Mouse (Mus musculus): ENCODE measurements around the gene Lrrc4c. TPM values are rescaled to one million over a fixed set of nuclear protein-coding genes. Genes with fewer than 3 reads are reported as not detected.
A peak's percentile ranks its signal among the peaks of the same experiment; 100 is the strongest.

The Lrrc4c gene
- 7.6 and 7.8 TPM in 2 replicates for polyA plus RNA-seq (2014; fragmentation: Nextera tagmentation; extraction: Ambion mirVana)

GRCm38 (mm10) chr2:96317387-96318299 lies at the start of gene Lrrc4c:
Gene Lrrc4c (plus strand): TSS chr2:96318169.
- H3K4me2 ChIP-seq (replicated peaks; ENCODE audit: low read depth, low read length), result peak within 1 kb of the TSS; percentile 40
- H3K27ac ChIP-seq (ENCODE audit: low read length), result no peak within 1 kb of the TSS
- no peaks in the 10 kb centered on the region for H3K27me3 ChIP-seq (ENCODE audit: control insufficient read depth, insufficient read depth, low read length)
- WGBS, result 8% methylated on average over 18 of the region's 18 CpGs
- H3K4me1 ChIP-seq (ENCODE audit: control insufficient read depth, insufficient read depth, low read length), result no peaks in the 10 kb centered on the region
- ATAC-seq (ENCODE audit: insufficient number of reproducible peaks, insufficient read depth, low FRiP score, low read depth), result 0 out of 2 replicates have a peak, but pooled peaks have one; percentile 18
- no peaks in the 10 kb centered on the region for H3K36me3 ChIP-seq (ENCODE audit: control insufficient read depth, insufficient read depth, low read length)
- H3K4me3 ChIP-seq (ENCODE audit: low read depth, low read length), result peak within 1 kb of the TSS; percentile 17
- H3K9ac ChIP-seq (replicated peaks; ENCODE audit: low read depth, low read length), result no peak within 1 kb of the TSS
- no peaks in the 10 kb centered on the region for H3K9me3 ChIP-seq (ENCODE audit: control insufficient read depth, low read depth, low read length)

GRCm38 (mm10) chr2:96275061-96275460 lies 42.9 kb upstream of the Lrrc4c start:
- no peaks in the 10 kb centered on the region for H3K27me3 ChIP-seq (ENCODE audit: control insufficient read depth, insufficient read depth, low read length)
- H3K27ac ChIP-seq (ENCODE audit: low read length), result no peak overlapping the region
- no peak overlapping the region for H3K4me2 ChIP-seq (replicated peaks; ENCODE audit: low read depth, low read length)
- no peaks in the 10 kb centered on the region for H3K36me3 ChIP-seq (ENCODE audit: control insufficient read depth, insufficient read depth, low read length)
- no peak for ATAC-seq (ENCODE audit: insufficient number of reproducible peaks, insufficient read depth, low FRiP score, low read depth)
- no peaks in the 10 kb centered on the region for H3K9me3 ChIP-seq (ENCODE audit: control insufficient read depth, low read depth, low read length)
- WGBS, result 49% methylated on average over 1 of the region's 1 CpGs
- no peak overlapping the region for H3K4me3 ChIP-seq (ENCODE audit: low read depth, low read length)
- H3K9ac ChIP-seq (replicated peaks; ENCODE audit: low read depth, low read length), result no peak overlapping the region
- H3K4me1 ChIP-seq (ENCODE audit: control insufficient read depth, insufficient read depth, low read length), result no peaks in the 10 kb centered on the region

- H3K4me2 ChIP-seq (replicated peaks; ENCODE audit: low read depth, low read length), result no peak overlapping the region
Observed at GRCm38 (mm10) chr2:96282926-96283325, 35.0 kb upstream of the Lrrc4c start.

DNA sequence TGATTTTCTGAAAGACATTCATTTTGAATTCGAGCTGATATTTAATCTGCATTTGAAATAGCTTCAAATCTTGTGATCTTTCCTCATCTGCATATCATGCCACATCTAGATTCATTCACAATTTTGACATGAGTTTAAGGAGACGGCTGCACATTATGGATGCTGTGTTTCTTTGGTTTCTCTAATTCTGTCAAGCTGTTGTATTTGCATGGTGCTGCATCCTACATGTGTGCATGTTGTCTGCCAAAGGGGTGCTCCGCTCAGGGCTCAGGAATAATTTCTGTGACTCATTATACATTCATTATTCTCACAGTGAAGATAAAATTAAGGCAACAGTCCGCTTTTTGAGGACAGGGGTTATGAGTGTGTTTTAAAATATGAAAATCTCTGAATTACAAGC lies 30.5 kb upstream of the Lrrc4c start:
- no peak overlapping the region for H3K9ac ChIP-seq (replicated peaks; ENCODE audit: low read depth, low read length)
- no peak overlapping the region for H3K4me2 ChIP-seq (replicated peaks; ENCODE audit: low read depth, low read length)
- 75% methylated on average over 4 of the region's 4 CpGs for WGBS

More at GRCm38 (mm10) chr2:96282926-96283325, 35.0 kb upstream of the Lrrc4c start:
- H3K27ac ChIP-seq (ENCODE audit: low read length), result no peak overlapping the region
- no peaks in the 10 kb centered on the region for H3K36me3 ChIP-seq (ENCODE audit: control insufficient read depth, insufficient read depth, low read length)
- H3K4me3 ChIP-seq (ENCODE audit: low read depth, low read length), result no peak overlapping the region
- H3K4me1 ChIP-seq (ENCODE audit: control insufficient read depth, insufficient read depth, low read length), result no peaks in the 10 kb centered on the region
- no peak for ATAC-seq (ENCODE audit: insufficient number of reproducible peaks, insufficient read depth, low FRiP score, low read depth)
- H3K9me3 ChIP-seq (ENCODE audit: control insufficient read depth, low read depth, low read length), result no peaks in the 10 kb centered on the region
- no peak overlapping the region for H3K9ac ChIP-seq (replicated peaks; ENCODE audit: low read depth, low read length)
- WGBS, result 81% methylated on average over 5 of the region's 5 CpGs
- no peaks in the 10 kb centered on the region for H3K27me3 ChIP-seq (ENCODE audit: control insufficient read depth, insufficient read depth, low read length)

DNA sequence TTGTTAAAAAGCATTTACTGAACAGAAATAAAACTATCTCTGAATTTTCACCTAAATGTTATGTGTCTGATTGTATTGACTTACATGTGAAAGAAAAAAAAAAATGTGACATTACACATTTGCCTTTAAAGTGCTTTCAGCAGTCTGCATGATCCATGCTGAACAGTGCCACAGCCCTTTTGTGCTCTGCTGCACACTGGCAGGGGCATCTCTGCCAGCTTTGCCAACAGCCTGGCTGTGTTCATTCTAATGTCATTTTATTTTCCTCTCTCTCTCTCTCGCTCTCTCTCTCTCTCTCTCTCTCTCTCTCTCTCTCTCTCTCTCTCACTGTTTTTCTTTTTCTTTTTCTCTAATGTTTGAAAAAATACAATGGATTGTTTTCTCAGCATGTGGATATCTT lies 27.4 kb upstream of the Lrrc4c start:
- no peak overlapping the region for H3K4me2 ChIP-seq (replicated peaks; ENCODE audit: low read depth, low read length)
- no peak for ATAC-seq (ENCODE audit: insufficient number of reproducible peaks, insufficient read depth, low FRiP score, low read depth)
- no peaks in the 10 kb centered on the region for H3K9me3 ChIP-seq (ENCODE audit: control insufficient read depth, low read depth, low read length)
- H3K4me3 ChIP-seq (ENCODE audit: low read depth, low read length), result no peak overlapping the region
- no peak overlapping the region for H3K9ac ChIP-seq (replicated peaks; ENCODE audit: low read depth, low read length)
- H3K27ac ChIP-seq (ENCODE audit: low read length), result no peak overlapping the region
- H3K27me3 ChIP-seq (ENCODE audit: control insufficient read depth, insufficient read depth, low read length), result no peaks in the 10 kb centered on the region
- no peaks in the 10 kb centered on the region for H3K36me3 ChIP-seq (ENCODE audit: control insufficient read depth, insufficient read depth, low read length)
- H3K4me1 ChIP-seq (ENCODE audit: control insufficient read depth, insufficient read depth, low read length), result no peaks in the 10 kb centered on the region
- 90% methylated on average over 1 of the region's 1 CpGs for WGBS

More for the DNA sequence above, 30.5 kb upstream of the Lrrc4c start:
- H3K4me1 ChIP-seq (ENCODE audit: control insufficient read depth, insufficient read depth, low read length), result no peaks in the 10 kb centered on the region
- H3K27me3 ChIP-seq (ENCODE audit: control insufficient read depth, insufficient read depth, low read length), result no peaks in the 10 kb centered on the region
- H3K4me3 ChIP-seq (ENCODE audit: low read depth, low read length), result no peak overlapping the region
- no peaks in the 10 kb centered on the region for H3K36me3 ChIP-seq (ENCODE audit: control insufficient read depth, insufficient read depth, low read length)
- no peaks in the 10 kb centered on the region for H3K9me3 ChIP-seq (ENCODE audit: control insufficient read depth, low read depth, low read length)
- H3K27ac ChIP-seq (ENCODE audit: low read length), result no peak overlapping the region
- ATAC-seq (ENCODE audit: insufficient number of reproducible peaks, insufficient read depth, low FRiP score, low read depth), result no peak

DNA sequence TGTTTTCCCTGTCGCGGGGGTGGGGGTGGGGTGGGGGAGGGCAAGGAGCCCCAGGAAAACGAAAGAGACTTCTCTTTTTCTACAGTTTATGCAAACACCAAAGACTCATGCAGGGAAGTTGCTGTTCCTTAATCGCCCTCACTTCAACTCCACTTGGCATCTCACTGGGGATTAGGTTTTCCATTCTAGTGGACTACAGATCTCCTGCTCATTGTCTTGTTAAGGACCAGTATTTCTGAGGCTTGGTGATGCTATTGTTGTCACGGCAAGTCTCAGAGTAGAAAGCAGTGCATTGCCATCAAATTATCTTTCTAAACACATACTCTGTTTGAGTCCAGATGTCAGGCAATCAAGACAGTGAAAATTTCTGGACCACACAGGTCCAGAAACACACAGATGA lies 2.9 kb upstream of the Lrrc4c start:
- no peak for ATAC-seq (ENCODE audit: insufficient number of reproducible peaks, insufficient read depth, low FRiP score, low read depth)
- Histone ChIP-seq H3K36me3 (ENCODE audit: control insufficient read depth, insufficient read depth, low read length) (no peaks in the 10 kb centered on the region), H3K9ac (replicated peaks; ENCODE audit: low read depth, low read length) (no peak overlapping the region), H3K27me3 (ENCODE audit: control insufficient read depth, insufficient read depth, low read length) (no peaks in the 10 kb centered on the region), H3K9me3 (ENCODE audit: control insufficient read depth, low read depth, low read length) (no peaks in the 10 kb centered on the region), H3K4me1 (ENCODE audit: control insufficient read depth, insufficient read depth, low read length) (no peaks in the 10 kb centered on the region), H3K4me3 (ENCODE audit: low read depth, low read length) (no peak overlapping the region), H3K4me2 (replicated peaks; ENCODE audit: low read depth, low read length) (no peak overlapping the region), H3K27ac (ENCODE audit: low read length) (no peak overlapping the region)
- 19% methylated on average over 5 of the region's 5 CpGs for WGBS

GRCm38 (mm10) chr2:96316531-96316930 lies 1.4 kb upstream of the Lrrc4c start:
- H3K36me3 ChIP-seq (ENCODE audit: control insufficient read depth, insufficient read depth, low read length), result no peaks in the 10 kb centered on the region
- no peaks in the 10 kb centered on the region for H3K27me3 ChIP-seq (ENCODE audit: control insufficient read depth, insufficient read depth, low read length)
- H3K27ac ChIP-seq (ENCODE audit: low read length), result no peak overlapping the region
- H3K4me1 ChIP-seq (ENCODE audit: control insufficient read depth, insufficient read depth, low read length), result no peaks in the 10 kb centered on the region
- no peak for ATAC-seq (ENCODE audit: insufficient number of reproducible peaks, insufficient read depth, low FRiP score, low read depth)
- H3K4me2 ChIP-seq (replicated peaks; ENCODE audit: low read depth, low read length), result no peak overlapping the region
- H3K4me3 ChIP-seq (ENCODE audit: low read depth, low read length), result no peak overlapping the region
- WGBS, result 22% methylated on average over 1 of the region's 1 CpGs
- no peaks in the 10 kb centered on the region for H3K9me3 ChIP-seq (ENCODE audit: control insufficient read depth, low read depth, low read length)
- H3K9ac ChIP-seq (replicated peaks; ENCODE audit: low read depth, low read length), result no peak overlapping the region

GRCm38 (mm10) chr2:96318556-96318955 lies 587 bp downstream of the Lrrc4c start:
- H3K4me1 ChIP-seq (ENCODE audit: control insufficient read depth, insufficient read depth, low read length), result no peaks in the 10 kb centered on the region
- WGBS, result 24% methylated on average over 7 of the region's 7 CpGs
- H3K4me2 ChIP-seq (replicated peaks; ENCODE audit: low read depth, low read length), result peak overlapping the region; percentile 40; the same call in 1 of the 2 replicates

More at GRCm38 (mm10) chr2:96318556-96318955, 587 bp downstream of the Lrrc4c start:
- Histone ChIP-seq H3K9me3 (ENCODE audit: control insufficient read depth, low read depth, low read length) (no peaks in the 10 kb centered on the region), H3K36me3 (ENCODE audit: control insufficient read depth, insufficient read depth, low read length) (no peaks in the 10 kb centered on the region), H3K27me3 (ENCODE audit: control insufficient read depth, insufficient read depth, low read length) (no peaks in the 10 kb centered on the region), H3K4me3 (ENCODE audit: low read depth, low read length) (no peak overlapping the region), H3K27ac (ENCODE audit: low read length) (no peak overlapping the region), H3K9ac (replicated peaks; ENCODE audit: low read depth, low read length) (no peak overlapping the region)
- no peak for ATAC-seq (ENCODE audit: insufficient number of reproducible peaks, insufficient read depth, low FRiP score, low read depth)

All from stomach, embryonic 14.5 days (tissue).